Mouse (Mus musculus): Measurements from ENCODE around the gene Nxf2. TPM values are rescaled to one million over a fixed set of nuclear protein-coding genes. Genes with fewer than 3 reads are reported as not detected.
"Not testable (repeated sequence)": the region's sequence is repeated elsewhere in the genome, so short reads cannot be mapped to it uniquely, and the experiment has no call there.

The Nxf2 gene
- total RNA-seq, 1 experiment = 0.36 TPM

DNA sequence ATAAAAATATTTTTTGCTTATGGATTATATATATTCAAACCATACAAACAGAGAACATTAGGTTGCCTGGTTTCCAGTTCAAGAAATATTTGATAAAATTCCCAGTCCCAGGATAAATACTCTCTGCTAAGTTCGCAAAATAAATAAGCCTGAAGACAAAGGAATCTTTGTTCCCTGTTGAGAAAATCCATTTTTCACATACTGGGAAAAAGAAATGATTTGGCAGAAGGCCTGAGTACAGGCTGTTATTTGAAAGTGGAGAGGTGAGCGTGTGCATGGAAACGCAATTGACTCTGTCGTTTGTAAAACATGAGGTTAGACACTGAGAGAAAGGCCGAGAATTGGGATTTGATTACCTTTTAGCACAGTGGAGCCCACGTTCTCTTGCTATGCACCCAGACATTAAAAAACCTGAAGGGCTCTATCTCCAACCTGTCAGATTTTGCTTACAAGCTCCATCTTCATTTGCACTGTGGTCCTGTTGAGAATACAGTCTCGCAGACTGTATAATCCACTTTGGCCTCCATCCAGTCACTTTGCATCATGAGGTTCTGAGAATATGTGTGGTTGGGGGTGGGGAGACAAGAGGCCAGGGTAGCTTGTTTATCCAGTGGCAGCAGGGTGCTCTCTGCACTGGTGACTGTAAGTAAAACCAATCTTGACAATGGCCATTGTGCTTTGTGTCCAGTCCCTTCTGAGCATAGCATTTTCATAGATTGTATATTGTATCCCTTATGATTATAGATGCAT is 40.7 kb downstream of the Nxf2 start:
- no peak for DNase-seq (ENCODE audit: low read depth, low spot score)
- no peak overlapping the region for H3K27ac ChIP-seq (ENCODE audit: insufficient read depth, low read depth, low read length, poor library complexity, severe bottlenecking)

DNA sequence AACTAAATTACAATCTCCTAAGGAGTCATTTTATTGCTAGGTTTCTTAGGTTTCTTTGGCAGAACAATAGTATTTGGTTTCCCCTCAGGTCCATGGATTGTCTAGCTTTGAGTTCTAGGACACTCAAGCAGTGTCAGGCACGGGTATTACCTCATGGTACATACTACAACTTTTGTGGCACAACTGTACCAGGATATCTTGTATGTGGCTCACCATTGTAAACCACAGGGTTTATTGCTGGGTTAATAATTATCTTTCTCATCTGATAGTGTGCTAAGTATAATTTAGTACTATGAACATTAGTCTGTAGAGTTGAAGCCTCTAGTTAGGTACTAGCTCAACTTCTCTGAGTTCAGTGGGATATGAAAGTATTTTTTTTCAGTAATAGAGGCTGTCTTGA is 45.3 kb downstream of the Nxf2 start:
- no peaks in the 10 kb centered on the region for H3K9me3 ChIP-seq (ENCODE audit: control insufficient read depth, insufficient read depth, low read depth, low read length)
- no peaks in the 10 kb centered on the region for H3K36me3 ChIP-seq (ENCODE audit: control insufficient read depth, insufficient read depth, low read length, poor library complexity, severe bottlenecking)
- DNase-seq (ENCODE audit: low read depth, low spot score) = no peak
- H3K4me3 ChIP-seq (ENCODE audit: insufficient read depth in 1 of 2, low read depth in 1 of 2, low read length in 2 of 2, poor library complexity in 1 of 2, severe bottlenecking in 1 of 2) = no peak overlapping the region
- H3K9ac ChIP-seq (ENCODE audit: insufficient read depth, low read depth, low read length, poor library complexity, severe bottlenecking) = no peak overlapping the region
- no peak for TF ChIP-seq HCFC1 (IDR thresholded peaks at IDR 0.05; ENCODE audit: borderline replicate concordance, insufficient read depth, low read length)
- TF ChIP-seq ZC3H11A (IDR thresholded peaks at IDR 0.05; ENCODE audit: borderline replicate concordance, low read depth, low read length) = no peak
- no peak overlapping the region for H3K27ac ChIP-seq (ENCODE audit: insufficient read depth, low read depth, low read length, poor library complexity, severe bottlenecking)
- in situ Hi-C loops (cut with MboI; ENCODE audit: low sequenced_read_pairs in 2 of 2, unreplicated experiment in 2 of 2) = loop anchor here in 1 of 2 experiments (25.0 kb wide), 1 partner anchor 282 kb away; no protein-coding TSS in a partner anchor
- H3K4me1 ChIP-seq (ENCODE audit: control insufficient read depth in 2 of 2, insufficient read depth in 2 of 2, low read length in 2 of 2, poor library complexity in 1 of 2) = no peaks in the 10 kb centered on the region

More for the DNA sequence above, 40.7 kb downstream of the Nxf2 start:
- no peak overlapping the region for H3K4me3 ChIP-seq (ENCODE audit: insufficient read depth in 1 of 2, low read depth in 1 of 2, low read length in 2 of 2, poor library complexity in 1 of 2, severe bottlenecking in 1 of 2)
- H3K36me3 ChIP-seq (ENCODE audit: control insufficient read depth, insufficient read depth, low read length, poor library complexity, severe bottlenecking) = no peaks in the 10 kb centered on the region
- H3K9me3 ChIP-seq (ENCODE audit: control insufficient read depth, insufficient read depth, low read depth, low read length) = no peaks in the 10 kb centered on the region
- in situ Hi-C loops (cut with MboI; ENCODE audit: low sequenced_read_pairs in 2 of 2, unreplicated experiment in 2 of 2) = loop anchor here in 1 of 2 experiments (10.0 to 25.0 kb wide), 2 partner anchors 189 to 287 kb away; no protein-coding TSS in a partner anchor
- H3K4me1 ChIP-seq (ENCODE audit: control insufficient read depth in 2 of 2, insufficient read depth in 2 of 2, low read length in 2 of 2, poor library complexity in 1 of 2) = no peaks in the 10 kb centered on the region
- H3K9ac ChIP-seq (ENCODE audit: insufficient read depth, low read depth, low read length, poor library complexity, severe bottlenecking) = no peak overlapping the region
- TF ChIP-seq MAFK (IDR thresholded peaks at IDR 0.05; ENCODE audit: insufficient read depth, low read depth, low read length) (no peak), CHD2 (IDR thresholded peaks at IDR 0.05; ENCODE audit: low read depth, low read length) (no peak), ZC3H11A (IDR thresholded peaks at IDR 0.05; ENCODE audit: borderline replicate concordance, low read depth, low read length) (no peak), HCFC1 (IDR thresholded peaks at IDR 0.05; ENCODE audit: borderline replicate concordance, insufficient read depth, low read length) (no peak), ZNF384 (IDR thresholded peaks at IDR 0.05; ENCODE audit: low read depth, low read length) (no peak)

DNA sequence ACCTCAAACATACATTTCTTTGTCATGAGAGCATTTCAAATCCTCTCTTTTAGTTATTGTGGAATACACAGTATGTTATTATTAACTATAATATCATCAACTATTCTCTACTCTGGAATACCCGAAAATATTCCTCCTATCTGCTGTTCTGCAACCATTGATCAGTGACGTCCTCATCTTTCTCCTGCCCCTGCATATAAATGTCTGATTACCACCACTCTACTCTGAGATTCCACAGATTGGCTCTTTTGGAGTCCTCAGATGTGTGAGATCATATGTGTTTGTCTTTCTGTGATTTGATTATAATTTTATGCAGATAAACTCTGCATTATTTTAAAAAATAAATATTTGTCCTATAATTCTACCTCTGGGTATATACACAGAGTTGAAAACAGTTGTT is 48.8 kb downstream of the Nxf2 start:
- in situ Hi-C loops (cut with MboI; ENCODE audit: low sequenced_read_pairs in 2 of 2, unreplicated experiment in 2 of 2) = loop anchor here in 1 of 2 experiments (25.0 kb wide), 1 partner anchor 278 kb away; no protein-coding TSS in a partner anchor
- H3K36me3 ChIP-seq (ENCODE audit: control insufficient read depth, insufficient read depth, low read length, poor library complexity, severe bottlenecking) = no peaks in the 10 kb centered on the region
- no peak overlapping the region for H3K9ac ChIP-seq (ENCODE audit: insufficient read depth, low read depth, low read length, poor library complexity, severe bottlenecking)
- H3K4me3 ChIP-seq (ENCODE audit: insufficient read depth in 1 of 2, low read depth in 1 of 2, low read length in 2 of 2, poor library complexity in 1 of 2, severe bottlenecking in 1 of 2) = no peak overlapping the region
- no peak overlapping the region for H3K27ac ChIP-seq (ENCODE audit: insufficient read depth, low read depth, low read length, poor library complexity, severe bottlenecking)
- DNase-seq (ENCODE audit: low read depth, low spot score) = no peak
- no peaks in the 10 kb centered on the region for H3K4me1 ChIP-seq (ENCODE audit: control insufficient read depth in 2 of 2, insufficient read depth in 2 of 2, low read length in 2 of 2, poor library complexity in 1 of 2)
- no peak for TF ChIP-seq CHD2 (IDR thresholded peaks at IDR 0.05; ENCODE audit: low read depth, low read length)
- no peak for TF ChIP-seq MAFK (IDR thresholded peaks at IDR 0.05; ENCODE audit: insufficient read depth, low read depth, low read length)
- TF ChIP-seq HCFC1 (IDR thresholded peaks at IDR 0.05; ENCODE audit: borderline replicate concordance, insufficient read depth, low read length) = no peak
- TF ChIP-seq ZC3H11A (IDR thresholded peaks at IDR 0.05; ENCODE audit: borderline replicate concordance, low read depth, low read length) = no peak
- no peak for TF ChIP-seq ZNF384 (IDR thresholded peaks at IDR 0.05; ENCODE audit: low read depth, low read length)
- H3K9me3 ChIP-seq (ENCODE audit: control insufficient read depth, insufficient read depth, low read depth, low read length) = no peaks in the 10 kb centered on the region

DNA sequence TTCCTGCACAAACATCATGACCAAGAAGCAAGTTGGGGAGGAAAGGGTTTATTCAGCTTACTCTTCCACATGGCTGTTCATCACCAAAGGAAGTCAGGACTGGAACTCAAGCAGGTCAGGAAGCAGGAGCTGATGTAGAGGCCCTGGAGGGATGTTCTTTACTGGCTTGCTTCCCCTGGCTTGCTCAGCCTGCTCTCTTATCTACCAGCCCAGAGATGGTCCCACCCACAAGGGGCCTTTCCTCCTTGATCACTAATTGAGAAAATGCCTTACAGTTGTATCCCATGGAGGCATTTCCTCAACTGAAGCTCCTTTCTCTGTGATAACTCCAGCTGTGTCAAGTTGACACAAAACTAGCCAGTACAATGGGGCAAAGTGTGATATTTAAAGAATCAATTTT is 49.2 kb downstream of the Nxf2 start:
- H3K9me3 ChIP-seq (ENCODE audit: control insufficient read depth, insufficient read depth, low read depth, low read length); H3K4me1 ChIP-seq (ENCODE audit: control insufficient read depth in 2 of 2, insufficient read depth in 2 of 2, low read length in 2 of 2, poor library complexity in 1 of 2); DNase-seq (ENCODE audit: low read depth, low spot score); H3K4me3 ChIP-seq (ENCODE audit: insufficient read depth in 1 of 2, low read depth in 1 of 2, low read length in 2 of 2, poor library complexity in 1 of 2, severe bottlenecking in 1 of 2); H3K9ac ChIP-seq (ENCODE audit: insufficient read depth, low read depth, low read length, poor library complexity, severe bottlenecking); H3K36me3 ChIP-seq (ENCODE audit: control insufficient read depth, insufficient read depth, low read length, poor library complexity, severe bottlenecking); H3K27ac ChIP-seq (ENCODE audit: insufficient read depth, low read depth, low read length, poor library complexity, severe bottlenecking): not testable (repeated sequence)
- in situ Hi-C loops (cut with MboI; ENCODE audit: low sequenced_read_pairs in 2 of 2, unreplicated experiment in 2 of 2) = loop anchor here in 1 of 2 experiments (25.0 kb wide), 1 partner anchor 278 kb away; no protein-coding TSS in a partner anchor

DNA sequence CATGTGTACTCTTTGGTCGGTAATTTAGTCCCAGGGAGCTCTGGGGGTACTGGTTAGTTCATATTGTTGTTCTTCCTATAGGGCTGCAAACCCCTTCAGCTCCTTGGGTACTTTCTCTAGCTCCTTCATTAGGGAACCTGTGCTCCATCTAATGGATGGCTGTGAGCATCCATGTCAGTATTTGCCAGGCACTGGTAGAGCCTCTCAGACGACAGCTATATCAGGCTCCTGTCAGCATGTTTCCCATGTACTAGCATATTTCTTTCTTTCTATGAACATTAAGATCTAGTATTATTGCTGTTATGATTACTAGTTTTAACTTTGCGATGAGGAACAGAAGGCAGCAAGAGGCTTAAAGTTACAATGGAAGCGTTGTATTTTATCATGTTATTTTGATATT is 49.7 kb downstream of the Nxf2 start:
- Histone ChIP-seq H3K4me3 (ENCODE audit: insufficient read depth in 1 of 2, low read depth in 1 of 2, low read length in 2 of 2, poor library complexity in 1 of 2, severe bottlenecking in 1 of 2) (no peak overlapping the region), H3K36me3 (ENCODE audit: control insufficient read depth, insufficient read depth, low read length, poor library complexity, severe bottlenecking) (no peaks in the 10 kb centered on the region), H3K9ac (ENCODE audit: insufficient read depth, low read depth, low read length, poor library complexity, severe bottlenecking) (no peak overlapping the region), H3K9me3 (ENCODE audit: control insufficient read depth, insufficient read depth, low read depth, low read length) (no peaks in the 10 kb centered on the region), H3K27ac (ENCODE audit: insufficient read depth, low read depth, low read length, poor library complexity, severe bottlenecking) (no peak overlapping the region), H3K4me1 (ENCODE audit: control insufficient read depth in 2 of 2, insufficient read depth in 2 of 2, low read length in 2 of 2, poor library complexity in 1 of 2) (no peaks in the 10 kb centered on the region)
- no peak for DNase-seq (ENCODE audit: low read depth, low spot score)
- no peak for TF ChIP-seq HCFC1 (IDR thresholded peaks at IDR 0.05; ENCODE audit: borderline replicate concordance, insufficient read depth, low read length)
- no peak for TF ChIP-seq ZNF384 (IDR thresholded peaks at IDR 0.05; ENCODE audit: low read depth, low read length)
- TF ChIP-seq CHD2 (IDR thresholded peaks at IDR 0.05; ENCODE audit: low read depth, low read length) = no peak
- no peak for TF ChIP-seq MAFK (IDR thresholded peaks at IDR 0.05; ENCODE audit: insufficient read depth, low read depth, low read length)
- no peak for TF ChIP-seq ZC3H11A (IDR thresholded peaks at IDR 0.05; ENCODE audit: borderline replicate concordance, low read depth, low read length)
- in situ Hi-C loops (cut with MboI; ENCODE audit: low sequenced_read_pairs in 2 of 2, unreplicated experiment in 2 of 2) = loop anchor here in 1 of 2 experiments (25.0 kb wide), 1 partner anchor 278 kb away; no protein-coding TSS in a partner anchor

Measured in ES-E14 (cell line).